8 mouse cellular contexts compared by ENCODE assay signal in genomic region chr10:127617294-127617693, GRCm38 (mm10). TPM values are rescaled to one million over a fixed set of nuclear protein-coding genes. Genes with fewer than 3 reads are reported as not detected.
A peak's percentile ranks its signal among the peaks of the same experiment; 100 is the strongest.
DNase-seq lines count a peak whose midpoint lies in the region; ATAC-seq and TF ChIP-seq lines count a peak whose summit lies in the region.

No protein-coding gene starts in this region.

- ATAC-seq in kidney, postnatal 0 days (replicated peaks; ENCODE audit: low FRiP score, low read depth) = no peak
- ATAC-seq in forebrain, postnatal 0 days = no peak
- no peak for ATAC-seq in midbrain, embryonic 15.5 days (replicated peaks)
- ATAC-seq in CD4-positive, CD25-positive, alpha-beta regulatory T cell, adult 4 months = no peak

- H3K4me1 ChIP-seq in kidney, postnatal 0 days (replicated peaks; ENCODE audit: insufficient read depth, low read length) = peaks cover 25% of the 10 kb centered on the region
- H3K4me1 ChIP-seq in cortical plate, adult 2 months (ENCODE audit: control insufficient read depth, insufficient read depth, low read length) = peaks cover 16% of the 10 kb centered on the region; the same call in 1 of the 2 replicates
- peaks cover 34% of the 10 kb centered on the region for H3K4me1 ChIP-seq in forebrain, postnatal 0 days (ENCODE audit: insufficient read depth)
- peaks cover 71% of the 10 kb centered on the region for H3K4me1 ChIP-seq in midbrain, embryonic 15.5 days

- H3K36me3 ChIP-seq in kidney, postnatal 0 days (ENCODE audit: insufficient read depth, low read length) = 0 out of 2 replicates have a peak, but pooled peaks cover 2% of the 10 kb centered on the region
- peaks cover 11% of the 10 kb centered on the region; the same call in 1 of the 2 replicates for H3K36me3 ChIP-seq in forebrain, postnatal 0 days (ENCODE audit: insufficient read depth)
- peaks cover 3% of the 10 kb centered on the region for H3K36me3 ChIP-seq in midbrain, embryonic 15.5 days (replicated peaks)

- TF ChIP-seq POLR2A in cortical plate, adult 2 months (IDR thresholded peaks at IDR 0.05; ENCODE audit: extremely low read depth, insufficient read depth, low read length) = no peak

- H3K9ac ChIP-seq in kidney, postnatal 0 days (ENCODE audit: low read depth, low read length) = no peak overlapping the region
- peak overlapping the region; percentile 2; the same call in 1 of the 2 replicates for H3K9ac ChIP-seq in forebrain, postnatal 0 days
- H3K9ac ChIP-seq in midbrain, embryonic 15.5 days = no peak overlapping the region

- no peaks in the 10 kb centered on the region for H3K27me3 ChIP-seq in kidney, postnatal 0 days (ENCODE audit: insufficient read depth, low read length)
- H3K27me3 ChIP-seq in forebrain, postnatal 0 days (ENCODE audit: insufficient read depth, low read length) = no peaks in the 10 kb centered on the region
- no peaks in the 10 kb centered on the region for H3K27me3 ChIP-seq in midbrain, embryonic 15.5 days (replicated peaks)

- no peak for TF ChIP-seq CTCF in kidney, postnatal 0 days (IDR thresholded peaks at IDR 0.05; ENCODE audit: low read depth)
- no peak for TF ChIP-seq CTCF in cortical plate, adult 2 months (IDR thresholded peaks at IDR 0.05; ENCODE audit: extremely low read depth, insufficient read depth, low read length)
- TF ChIP-seq CTCF in forebrain, postnatal 0 days (IDR thresholded peaks at IDR 0.05; ENCODE audit: low read depth) = no peak

- 60% methylated on average over 4 of the region's 4 CpGs for WGBS in kidney, postnatal 0 days
- WGBS in forebrain, postnatal 0 days = 51% methylated on average over 4 of the region's 4 CpGs
- WGBS in midbrain, embryonic 15.5 days = 71% methylated on average over 4 of the region's 4 CpGs

- DNase-seq in kidney, postnatal 0 days (ENCODE audit: low spot score) = no peak
- no peak for DNase-seq in kidney, adult 18-20 months
- DNase-seq in forebrain, postnatal 0 days = no peak
- no peak for DNase-seq in thymus, adult 18-20 months
- no peak for DNase-seq in ovary, postnatal 10 days (ENCODE audit: low spot score)

- H3K9me3 ChIP-seq in kidney, postnatal 0 days (replicated peaks; ENCODE audit: low read length) = no peaks in the 10 kb centered on the region
- H3K9me3 ChIP-seq in forebrain, postnatal 0 days (ENCODE audit: low read length) = no peaks in the 10 kb centered on the region
- H3K9me3 ChIP-seq in midbrain, embryonic 15.5 days = no peaks in the 10 kb centered on the region

- H3K4me3 ChIP-seq in kidney, postnatal 0 days (replicated peaks; ENCODE audit: low read depth, low read length) = no peak overlapping the region
- no peak overlapping the region for H3K4me3 ChIP-seq in cortical plate, adult 2 months (ENCODE audit: insufficient read depth, low read length)
- no peak overlapping the region for H3K4me3 ChIP-seq in forebrain, postnatal 0 days (ENCODE audit: low read depth, low read length)
- H3K4me3 ChIP-seq in midbrain, embryonic 15.5 days = no peak overlapping the region

- H3K27ac ChIP-seq in kidney, postnatal 0 days = 0 out of 2 replicates have a peak overlapping the region, but pooled peaks have one; percentile 8
- peak overlapping the region; percentile 51; the same call in 1 of the 2 replicates for H3K27ac ChIP-seq in cortical plate, adult 2 months (ENCODE audit: insufficient read depth, low read length)
- 0 out of 2 replicates have a peak overlapping the region, but pooled peaks have one; percentile 2 for H3K27ac ChIP-seq in forebrain, postnatal 0 days (ENCODE audit: low read depth, low read length)
- H3K27ac ChIP-seq in midbrain, embryonic 15.5 days = no peak overlapping the region

- 0 out of 2 replicates have a peak overlapping the region, but pooled peaks have one; percentile 8 for H3K4me2 ChIP-seq in kidney, postnatal 0 days (ENCODE audit: low read length)
- H3K4me2 ChIP-seq in forebrain, postnatal 0 days (ENCODE audit: low read depth) = 0 out of 2 replicates have a peak overlapping the region, but pooled peaks have one; percentile 92
- 0 out of 2 replicates have a peak overlapping the region, but pooled peaks have one; percentile 14 for H3K4me2 ChIP-seq in midbrain, embryonic 15.5 days

RNA-seq across cellular contexts. Expression of gene Lrp1, which starts 3.7 kb away (rescaled TPM):
- polyA plus RNA-seq in kidney, postnatal 0 days (2015; fragmentation: Nextera tagmentation; extraction: Ambion mirVana) = 42.6 and 44.5 TPM in 2 replicates
- 294 and 309 TPM in 2 replicates for polyA plus RNA-seq in cortical plate, adult 2 months (2012; rRNA removed)
- total RNA-seq in forebrain, postnatal 0 days (2014; rRNA removed) = 183 and 228 TPM in 2 replicates
- polyA plus RNA-seq in forebrain, postnatal 0 days (2015; fragmentation: Nextera tagmentation; extraction: Ambion mirVana) = 42.2 and 70.4 TPM in 2 replicates
- polyA plus RNA-seq in midbrain, embryonic 15.5 days (2015; fragmentation: Nextera tagmentation; extraction: Ambion mirVana) = 117 and 119 TPM in 2 replicates
- under 1 TPM; 0.30 to 0.96 TPM for polyA plus RNA-seq in CD4-positive, CD25-positive, alpha-beta regulatory T cell, adult 4 months (2017; shearing (Covaris generic))

RNA-seq across cellular contexts. Expression of gene Stat6, which starts 25.5 kb away (rescaled TPM):
- polyA plus RNA-seq in kidney, postnatal 0 days (2015; fragmentation: Nextera tagmentation; extraction: Ambion mirVana) = 26.2 and 27.0 TPM in 2 replicates
- polyA plus RNA-seq in cortical plate, adult 2 months (2012; rRNA removed) = 11.9 and 12.6 TPM in 2 replicates
- 4.6 and 5.4 TPM in 2 replicates for total RNA-seq in forebrain, postnatal 0 days (2014; rRNA removed)
- polyA plus RNA-seq in forebrain, postnatal 0 days (2015; fragmentation: Nextera tagmentation; extraction: Ambion mirVana) = 4.3 and 4.4 TPM in 2 replicates
- 5.8 and 5.9 TPM in 2 replicates for polyA plus RNA-seq in midbrain, embryonic 15.5 days (2015; fragmentation: Nextera tagmentation; extraction: Ambion mirVana)
- 100 to 1,000 TPM; 173 to 320 TPM for polyA plus RNA-seq in CD4-positive, CD25-positive, alpha-beta regulatory T cell, adult 4 months (2017; shearing (Covaris generic))

RNA-seq across cellular contexts. Expression of gene Nemp1, which starts 49.4 kb away (rescaled TPM):
- 6.6 and 6.9 TPM in 2 replicates for polyA plus RNA-seq in kidney, postnatal 0 days (2015; fragmentation: Nextera tagmentation; extraction: Ambion mirVana)
- polyA plus RNA-seq in cortical plate, adult 2 months (2012; rRNA removed) = 3.8 TPM in 2 replicates
- total RNA-seq in forebrain, postnatal 0 days (2014; rRNA removed) = 3.4 and 6.1 TPM in 2 replicates
- 2.8 and 3.2 TPM in 2 replicates for polyA plus RNA-seq in forebrain, postnatal 0 days (2015; fragmentation: Nextera tagmentation; extraction: Ambion mirVana)
- polyA plus RNA-seq in midbrain, embryonic 15.5 days (2015; fragmentation: Nextera tagmentation; extraction: Ambion mirVana) = 3.3 and 3.7 TPM in 2 replicates
- 1 to 10 TPM; 2.5 to 4.0 TPM for polyA plus RNA-seq in CD4-positive, CD25-positive, alpha-beta regulatory T cell, adult 4 months (2017; shearing (Covaris generic))

RNA-seq across cellular contexts. Expression of gene Nab2, which starts 51.1 kb away (rescaled TPM):
- 21.5 and 24.3 TPM in 2 replicates for polyA plus RNA-seq in kidney, postnatal 0 days (2015; fragmentation: Nextera tagmentation; extraction: Ambion mirVana)
- 35.3 and 40.3 TPM in 2 replicates for polyA plus RNA-seq in cortical plate, adult 2 months (2012; rRNA removed)
- total RNA-seq in forebrain, postnatal 0 days (2014; rRNA removed) = 12.9 and 14.4 TPM in 2 replicates
- polyA plus RNA-seq in forebrain, postnatal 0 days (2015; fragmentation: Nextera tagmentation; extraction: Ambion mirVana) = 4.5 and 4.8 TPM in 2 replicates
- polyA plus RNA-seq in midbrain, embryonic 15.5 days (2015; fragmentation: Nextera tagmentation; extraction: Ambion mirVana) = 1.9 and 2.6 TPM in 2 replicates
- 10 to 100 TPM in 1 of 2 experiments, 1 to 10 TPM in 1; 8.9 to 10.8 TPM for polyA plus RNA-seq in CD4-positive, CD25-positive, alpha-beta regulatory T cell, adult 4 months (2017; shearing (Covaris generic))

Comparison
In these comparisons a context has a peak if more than half of its experiments do, and no peak if none do; other contexts are left out.
1. H3K4me2 ChIP-seq: peak in every context shown above with its lines; median percentile 92 in forebrain, postnatal 0 days; 14 in midbrain, embryonic 15.5 days; 8 in kidney, postnatal 0 days.
2. RNA of gene Lrp1, which starts 3.7 kb away (polyA plus RNA-seq): 294 to 309 TPM in cortical plate, adult 2 months, 117 to 119 TPM in midbrain, embryonic 15.5 days, 42.2 to 70.4 TPM in forebrain, postnatal 0 days and 42.6 to 44.5 TPM in kidney, postnatal 0 days; 0.30 to 0.96 TPM in CD4-positive, CD25-positive, alpha-beta regulatory T cell, adult 4 months; every median in the first group is over 10 times any median in the second.